Mouse (Mus musculus) embryo, embryonic 11 days (tissue): Measurements from ENCODE around the gene Kntc1.

Experiments used
- DNase-seq: peaks from one replicate; pipeline ENCODE4 v3.0.0-alpha.2; 2015

Gene Kntc1

GRCm38 (mm10) chr5:123816891-123817290, 67.4 kb downstream of the Kntc1 start:
- no peak for DNase-seq

DNA sequence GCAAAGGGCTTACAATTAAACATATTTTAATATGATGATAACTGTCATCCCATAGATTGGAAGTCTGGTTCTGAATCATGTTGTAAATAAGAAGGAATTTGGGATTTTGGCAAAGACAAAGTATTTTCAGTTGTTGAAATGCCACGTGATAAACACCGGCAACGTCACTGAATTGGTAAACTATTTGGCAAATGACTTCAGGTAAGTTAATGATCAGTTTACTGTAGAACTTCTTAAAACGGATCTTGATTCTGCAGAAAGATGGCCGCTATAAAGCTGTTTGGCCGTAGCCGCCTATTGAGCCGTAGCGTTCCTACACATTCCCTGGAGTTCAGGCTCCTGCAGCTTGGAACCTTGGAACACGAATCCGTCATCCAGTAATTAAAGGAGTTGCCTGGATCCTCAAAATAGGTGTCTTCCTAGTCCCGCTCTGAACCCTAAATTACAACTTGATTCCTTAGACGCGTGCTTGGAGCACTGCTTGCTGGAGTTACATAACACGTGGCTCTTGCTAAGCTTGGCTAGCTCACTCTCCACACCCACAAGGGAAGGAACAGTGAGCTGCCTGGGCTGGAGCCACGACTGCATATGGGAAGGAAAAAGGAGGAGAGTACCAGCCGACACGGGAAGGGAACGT, 69.5 kb downstream of the Kntc1 start:
- DNase-seq, result no peak

- DNase-seq, result no peak
Measured at GRCm38 (mm10) chr5:123820501-123821263, 71.2 kb downstream of the Kntc1 start.

DNA sequence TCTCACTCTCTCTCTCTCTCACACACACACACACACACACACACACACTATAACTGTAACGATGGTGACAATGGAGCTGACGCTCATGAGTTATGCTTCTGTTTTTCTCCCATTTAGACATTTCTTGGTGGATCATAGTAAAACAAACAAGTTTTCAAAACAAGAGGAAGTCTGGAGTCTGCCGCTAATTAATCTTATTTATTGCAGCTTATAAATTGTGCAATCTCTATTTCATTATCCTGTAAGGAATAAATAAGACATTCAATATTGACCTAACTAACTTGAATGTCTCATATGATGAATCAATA, 71.7 kb downstream of the Kntc1 start:
- no peak for DNase-seq

GRCm38 (mm10) chr5:123822706-123823105, 73.2 kb downstream of the Kntc1 start:
- no peak for DNase-seq

GRCm38 (mm10) chr5:123827659-123828091, 78.2 kb downstream of the Kntc1 start:
- peak; percentile 41 for DNase-seq

- no peak for DNase-seq
Measured at GRCm38 (mm10) chr5:123832309-123832708, 82.8 kb downstream of the Kntc1 start.

- DNase-seq, result no peak
Measured at GRCm38 (mm10) chr5:123834836-123835235, 85.3 kb downstream of the Kntc1 start.

DNA sequence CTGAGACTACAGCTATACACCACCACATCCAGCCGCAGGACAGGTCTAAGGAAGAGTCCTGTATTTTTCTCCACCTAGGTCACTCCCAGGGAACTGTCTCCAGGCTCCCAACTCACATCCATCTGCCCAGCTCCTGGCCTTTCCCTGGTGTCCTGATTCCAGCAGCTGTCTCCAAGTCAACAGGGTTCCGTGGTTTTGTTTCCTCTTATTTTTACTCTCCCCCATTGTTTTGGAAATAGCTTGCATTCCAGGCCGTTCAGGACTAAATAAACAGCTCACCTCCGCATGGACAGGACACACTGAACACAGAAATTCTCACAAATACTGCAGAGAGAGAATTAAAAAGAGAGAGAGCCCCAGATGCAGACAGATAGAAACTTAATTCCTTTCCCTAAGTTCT, 87.9 kb downstream of the Kntc1 start:
- no peak for DNase-seq

GRCm38 (mm10) chr5:123842221-123842934, 92.9 kb downstream of the Kntc1 start:
- DNase-seq, result no peak

DNA sequence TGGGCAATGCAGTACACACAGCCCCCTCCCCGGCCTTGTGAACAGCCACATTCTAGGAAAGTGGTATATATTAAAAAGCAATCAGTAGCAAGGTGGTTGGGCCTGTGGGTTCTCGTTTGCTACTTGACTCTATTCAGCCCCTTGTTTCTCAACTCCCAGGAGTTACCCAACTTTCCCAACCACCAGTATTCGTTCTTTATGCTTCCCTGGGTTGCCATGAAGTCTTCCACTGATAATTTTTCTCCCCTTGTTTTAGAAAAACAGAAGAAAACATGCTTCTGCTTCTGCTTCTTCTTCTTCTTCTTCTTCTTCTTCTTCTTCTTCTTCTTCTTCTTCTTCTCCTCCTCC, 93.4 kb downstream of the Kntc1 start:
- DNase-seq, result no peak

DNA sequence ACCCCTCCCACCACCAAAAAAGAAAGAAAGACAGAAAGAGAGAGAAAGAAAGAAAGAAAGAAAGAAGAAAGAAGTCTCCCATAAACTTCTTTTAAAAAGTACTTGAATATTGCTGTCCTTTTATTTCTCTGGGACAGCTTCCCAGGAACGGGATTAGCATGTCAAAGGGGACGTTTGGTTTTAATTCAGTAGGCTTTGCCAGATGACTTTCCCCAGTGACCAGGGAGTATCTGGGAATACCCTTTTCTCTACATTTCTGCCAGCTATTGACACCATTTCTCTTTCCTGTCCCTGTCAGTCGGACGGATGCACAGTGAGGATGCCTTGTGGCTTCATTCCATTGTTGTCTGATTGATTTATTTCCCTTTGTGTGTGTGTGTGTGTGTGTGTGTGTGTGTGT, 94.3 kb downstream of the Kntc1 start:
- DNase-seq, result no peak

DNA sequence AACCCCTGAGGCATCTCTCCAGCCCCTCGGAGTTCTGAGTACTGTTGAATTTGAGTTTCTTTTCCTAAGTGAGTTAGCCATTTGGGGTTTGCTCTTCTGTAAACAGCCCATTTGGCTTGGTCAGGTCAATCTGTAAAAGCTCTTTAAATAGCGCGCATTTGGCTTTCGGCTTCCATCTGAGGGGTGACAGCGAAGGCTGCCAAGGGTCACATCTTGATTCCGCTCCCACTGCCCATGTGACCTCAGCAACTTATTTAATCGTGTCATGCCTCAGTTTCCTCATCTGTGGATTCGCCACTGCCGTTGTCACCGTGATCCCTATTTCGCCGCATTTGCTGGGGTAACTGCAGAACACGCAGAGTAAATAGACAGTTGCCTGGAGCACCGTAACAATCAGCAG, 94.8 kb downstream of the Kntc1 start:
- no peak for DNase-seq

- peak; percentile 23 for DNase-seq
Measured at GRCm38 (mm10) chr5:123851398-123851797, 101.9 kb downstream of the Kntc1 start.

DNA sequence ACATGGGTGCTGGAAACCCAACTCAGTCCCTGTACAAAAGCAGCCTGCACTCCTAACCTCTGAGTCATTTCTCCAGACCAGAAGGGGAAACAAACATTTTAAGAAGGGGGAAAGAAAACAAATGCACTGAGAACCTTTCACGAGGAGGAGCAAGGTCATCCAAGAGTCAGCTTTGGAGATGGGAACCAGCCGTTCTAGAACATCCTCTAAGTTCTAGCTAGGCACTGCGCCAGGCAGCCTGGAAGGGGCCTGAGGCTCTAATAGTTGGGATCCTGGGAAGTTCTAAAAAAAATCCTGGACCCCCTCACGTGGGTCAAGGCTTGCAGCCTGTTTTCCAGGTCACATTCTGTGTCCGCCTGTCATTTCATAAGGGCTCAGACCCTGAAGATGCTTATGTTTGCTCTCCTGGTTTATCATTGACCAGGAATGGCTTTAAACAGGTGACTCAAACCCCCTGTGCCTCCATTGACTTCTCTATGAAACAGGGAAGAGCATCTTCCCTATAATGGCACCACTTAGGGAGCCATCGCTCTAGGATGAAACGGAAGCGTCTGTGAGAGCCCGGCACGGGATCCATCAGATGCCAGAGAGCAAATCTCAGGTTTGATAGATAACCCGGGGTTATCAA, 104.5 kb downstream of the Kntc1 start:
- DNase-seq, result no peak

DNA sequence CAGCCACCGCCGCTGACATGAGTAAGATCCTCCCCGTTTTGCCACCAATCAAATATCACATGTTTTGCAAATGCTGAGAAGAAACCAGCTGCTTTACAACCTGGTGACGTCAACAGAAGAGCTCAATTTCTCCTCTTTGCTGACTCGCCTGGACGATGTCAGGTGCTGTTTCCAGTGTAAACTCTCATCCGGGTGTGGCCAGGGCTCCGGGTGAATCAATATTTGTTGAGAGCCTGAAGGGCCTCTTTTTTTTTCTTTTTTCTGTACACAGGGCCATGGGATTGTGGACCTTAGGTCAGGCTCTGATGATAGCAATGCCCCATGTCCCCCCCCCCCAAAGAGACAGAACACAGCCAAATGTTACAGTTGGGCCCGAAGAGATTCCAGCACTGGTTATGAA, 105.0 kb downstream of the Kntc1 start:
- no peak for DNase-seq

- DNase-seq, result no peak
Measured at GRCm38 (mm10) chr5:123858798-123859197, 109.3 kb downstream of the Kntc1 start.

GRCm38 (mm10) chr5:123862374-123863350, 113.1 kb downstream of the Kntc1 start:
- DNase-seq, result no peak

DNA sequence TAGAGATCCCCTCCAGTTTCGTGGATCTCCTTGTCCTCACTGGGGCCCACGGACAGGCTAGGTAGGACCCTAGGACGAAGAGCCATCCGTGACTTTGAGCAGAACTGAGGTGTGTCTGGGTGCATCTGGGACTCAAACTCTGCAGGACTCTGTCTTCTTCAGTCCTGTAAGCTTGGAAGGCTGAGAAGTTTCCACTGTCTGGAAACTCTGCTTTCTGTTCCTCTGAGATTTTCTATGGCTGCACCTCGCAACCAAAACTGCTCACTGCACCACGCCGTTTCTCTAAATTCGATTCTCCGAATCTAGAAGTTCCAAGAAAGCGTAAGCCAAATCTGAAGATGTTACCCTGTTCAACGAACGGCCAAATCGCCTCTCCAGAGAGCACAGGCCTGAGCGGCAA, 114.4 kb downstream of the Kntc1 start:
- no peak for DNase-seq

DNA sequence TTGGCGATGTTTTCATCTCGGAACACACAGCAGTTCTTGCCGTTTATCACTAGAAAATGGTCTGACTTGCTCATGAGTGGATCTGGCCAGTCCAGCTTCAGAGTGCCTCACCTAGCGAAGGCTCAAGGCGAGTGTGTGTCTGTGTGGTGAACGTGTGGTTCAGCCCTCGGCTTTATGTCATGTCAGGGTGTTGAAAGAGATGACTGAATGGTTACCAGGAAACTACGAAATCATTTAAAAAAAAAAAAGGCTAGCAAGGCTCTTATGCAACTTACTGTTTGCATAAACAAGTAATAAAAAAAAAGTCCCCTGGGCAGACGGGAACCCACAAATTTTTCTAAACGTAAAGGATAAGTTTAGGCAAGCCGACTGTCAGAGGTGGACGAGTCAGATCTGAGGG, 115.8 kb downstream of the Kntc1 start, which contains the start of gene Hcar2:
Gene Hcar2 (minus strand): TSS at position 135 of the 400 bp plus-strand sequence.
- no peak for DNase-seq

- no peak for DNase-seq
Measured at GRCm38 (mm10) chr5:123866457-123866856, 116.9 kb downstream of the Kntc1 start.

- DNase-seq, result no peak
Measured at GRCm38 (mm10) chr5:123869615-123870014, 120.1 kb downstream of the Kntc1 start.
